Mouse (Mus musculus) limb, embryonic 13.5 days (tissue): ENCODE results near the gene Thap11. TPM values are rescaled to one million over a fixed set of nuclear protein-coding genes. Genes with fewer than 3 reads are reported as not detected.
A peak's percentile ranks its signal among the peaks of the same experiment; 100 is the strongest.

Source experiments
- ATAC-seq: fragments of 200-750 bp; cut with Nextera tagmentation; 2 replicates; pipeline ENCODE4 v1.8.0; 2017; ENCODE audit warnings: low read depth, moderate number of reproducible peaks, moderate TSS enrichment; ENCODE audit not compliant: low FRiP score
- H3K27ac ChIP-seq: fragments of 300-500 bp; sonication (generic); 2 replicates; pipeline ENCODE4 v1.5.1; 2015; ENCODE audit warnings: inconsistent platforms, mild to moderate bottlenecking, moderate library complexity
- H3K27me3 ChIP-seq: fragments of 300-500 bp; sonication (generic); 2 replicates; pipeline ENCODE4 v1.6.1; 2015; ENCODE audit warnings: mild to moderate bottlenecking, inconsistent platforms
- H3K36me3 ChIP-seq: fragments of 300-500 bp; sonication (generic); 2 replicates; pipeline ENCODE4 v1.6.1; 2015; ENCODE audit warnings: inconsistent platforms, mild to moderate bottlenecking, moderate library complexity
- H3K4me1 ChIP-seq: fragments of 300-500 bp; sonication (generic); 2 replicates; pipeline ENCODE4 v1.6.1; 2015; ENCODE audit warnings: inconsistent platforms
- H3K4me2 ChIP-seq: fragments of 300-500 bp; sonication (generic); replicated peaks from 2 replicates; pipeline ENCODE4 v1.6.1; 2015; ENCODE audit warnings: inconsistent platforms, mild to moderate bottlenecking, moderate library complexity
- H3K4me3 ChIP-seq: fragments of 300-500 bp; sonication (generic); 2 replicates; pipeline ENCODE4 v1.5.1; 2015; ENCODE audit warnings: moderate library complexity, mild to moderate bottlenecking, inconsistent platforms
- H3K9ac ChIP-seq: fragments of 300-500 bp; sonication (generic); 2 replicates; pipeline ENCODE4 v1.6.1; 2015; ENCODE audit warnings: mild to moderate bottlenecking, inconsistent platforms
- H3K9me3 ChIP-seq: fragments of 300-500 bp; sonication (generic); 2 replicates; pipeline ENCODE4 v1.6.1; 2016; ENCODE audit warnings: inconsistent platforms
- WGBS: fragments of 180-500 bp; shearing (Covaris S2); methylation state at CpG from one replicate; pipeline ENCODE4 v1.1.7; 2015; 5-methylcytosine and 5-hydroxymethylcytosine counted together
- polyA plus RNA-seq: library from polyadenylated mRNA; unstranded; fragments of >200 nt; fragmentation: Nextera tagmentation; extraction: Ambion mirVana; gene quantifications from 2 replicates; pipeline ENCODE4 v1.2.1, GENCODE M21; 2015

The Thap11 gene
- polyA plus RNA-seq, result 79.0 and 83.0 TPM in 2 replicates

GRCm38 (mm10) chr8:105854715-105855216 is at the start of gene Thap11:
Gene Thap11 (plus strand): TSS chr8:105855132.
- peak within 1 kb of the TSS; percentile 88 for H3K9ac ChIP-seq
- ATAC-seq, result peak; percentile 92
- H3K4me2 ChIP-seq, result peak within 1 kb of the TSS; percentile 97
- peaks cover 12% of the 10 kb centered on the region for H3K36me3 ChIP-seq
- no peaks in the 10 kb centered on the region for H3K9me3 ChIP-seq
- H3K4me3 ChIP-seq, result peak within 1 kb of the TSS; percentile 84
- peak within 1 kb of the TSS; percentile 89 for H3K27ac ChIP-seq
- peaks cover 51% of the 10 kb centered on the region for H3K4me1 ChIP-seq
- no peaks in the 10 kb centered on the region for H3K27me3 ChIP-seq
- WGBS, result under 1% methylated on average over 43 of the region's 43 CpGs

GRCm38 (mm10) chr8:105805346-105805745 is 49.6 kb upstream of the Thap11 start:
- ATAC-seq, result no peak
- Histone ChIP-seq H3K27ac (no peak overlapping the region), H3K27me3 (no peaks in the 10 kb centered on the region), H3K9me3 (no peaks in the 10 kb centered on the region), H3K36me3 (peaks cover 22% of the 10 kb centered on the region), H3K9ac (no peak overlapping the region), H3K4me3 (no peak overlapping the region), H3K4me1 (no peaks in the 10 kb centered on the region), H3K4me2 (no peak overlapping the region)
- 83% methylated on average over 3 of the region's 3 CpGs for WGBS

GRCm38 (mm10) chr8:105805964-105806363 is 49.0 kb upstream of the Thap11 start:
- Histone ChIP-seq H3K4me3 (no peak overlapping the region), H3K4me1 (no peaks in the 10 kb centered on the region)
- WGBS, result 75% methylated on average over 1 of the region's 1 CpGs

GRCm38 (mm10) chr8:105807766-105808165 is 47.2 kb upstream of the Thap11 start:
- H3K27me3 ChIP-seq, result no peaks in the 10 kb centered on the region
- H3K27ac ChIP-seq, result no peak overlapping the region
- WGBS, result 86% methylated on average over 5 of the region's 5 CpGs
- no peak for ATAC-seq
- H3K36me3 ChIP-seq, result peaks cover 35% of the 10 kb centered on the region
- H3K9me3 ChIP-seq, result no peaks in the 10 kb centered on the region
- H3K4me1 ChIP-seq, result no peaks in the 10 kb centered on the region
- H3K4me3 ChIP-seq, result no peak overlapping the region
- H3K4me2 ChIP-seq, result no peak overlapping the region
- H3K9ac ChIP-seq, result no peak overlapping the region

More at GRCm38 (mm10) chr8:105805964-105806363, 49.0 kb upstream of the Thap11 start:
- H3K9ac ChIP-seq, result no peak overlapping the region
- H3K36me3 ChIP-seq, result peaks cover 22% of the 10 kb centered on the region
- no peaks in the 10 kb centered on the region for H3K27me3 ChIP-seq
- ATAC-seq, result no peak
- H3K4me2 ChIP-seq, result no peak overlapping the region
- no peaks in the 10 kb centered on the region for H3K9me3 ChIP-seq
- no peak overlapping the region for H3K27ac ChIP-seq

- H3K27ac ChIP-seq, result no peak overlapping the region
- no peak for ATAC-seq
- 93% methylated on average over 2 of the region's 2 CpGs for WGBS
- no peaks in the 10 kb centered on the region for H3K4me1 ChIP-seq
- H3K36me3 ChIP-seq, result peaks cover 41% of the 10 kb centered on the region
- no peaks in the 10 kb centered on the region for H3K27me3 ChIP-seq
- H3K4me3 ChIP-seq, result no peak overlapping the region
- H3K4me2 ChIP-seq, result no peak overlapping the region
- no peaks in the 10 kb centered on the region for H3K9me3 ChIP-seq
- H3K9ac ChIP-seq, result no peak overlapping the region
These were observed 46.5 kb upstream of the Thap11 start for GRCm38 (mm10) chr8:105808480-105808879.

GRCm38 (mm10) chr8:105810245-105810786 is 44.6 kb upstream of the Thap11 start:
- Histone ChIP-seq H3K9me3 (no peaks in the 10 kb centered on the region), H3K36me3 (peaks cover 28% of the 10 kb centered on the region)
- WGBS, result 87% methylated on average over 6 of the region's 6 CpGs

GRCm38 (mm10) chr8:105811061-105811460 is 43.9 kb upstream of the Thap11 start:
- no peaks in the 10 kb centered on the region for H3K9me3 ChIP-seq
- no peak overlapping the region for H3K9ac ChIP-seq
- H3K27ac ChIP-seq, result no peak overlapping the region
- peaks cover 28% of the 10 kb centered on the region for H3K36me3 ChIP-seq
- H3K4me2 ChIP-seq, result no peak overlapping the region
- WGBS, result 92% methylated on average over 10 of the region's 10 CpGs
- H3K27me3 ChIP-seq, result no peaks in the 10 kb centered on the region
- no peak for ATAC-seq
- H3K4me1 ChIP-seq, result no peaks in the 10 kb centered on the region
- no peak overlapping the region for H3K4me3 ChIP-seq

More at GRCm38 (mm10) chr8:105810245-105810786, 44.6 kb upstream of the Thap11 start:
- Histone ChIP-seq H3K4me1 (no peaks in the 10 kb centered on the region), H3K4me3 (no peak overlapping the region), H3K27me3 (no peaks in the 10 kb centered on the region), H3K4me2 (no peak overlapping the region), H3K27ac (no peak overlapping the region), H3K9ac (no peak overlapping the region)
- no peak for ATAC-seq

- H3K4me3 ChIP-seq, result no peak overlapping the region
- no peak overlapping the region for H3K27ac ChIP-seq
- peaks cover 28% of the 10 kb centered on the region for H3K36me3 ChIP-seq
- H3K4me1 ChIP-seq, result no peaks in the 10 kb centered on the region
- H3K27me3 ChIP-seq, result no peaks in the 10 kb centered on the region
- no peaks in the 10 kb centered on the region for H3K9me3 ChIP-seq
- 82% methylated on average over 3 of the region's 3 CpGs for WGBS
- ATAC-seq, result no peak
- H3K9ac ChIP-seq, result no peak overlapping the region
- H3K4me2 ChIP-seq, result no peak overlapping the region
These were observed 43.4 kb upstream of the Thap11 start for GRCm38 (mm10) chr8:105811543-105811942.

- Histone ChIP-seq H3K27ac (no peak overlapping the region), H3K27me3 (no peaks in the 10 kb centered on the region), H3K4me1 (no peaks in the 10 kb centered on the region), H3K4me3 (no peak overlapping the region), H3K36me3 (peaks cover 30% of the 10 kb centered on the region), H3K9ac (no peak overlapping the region), H3K4me2 (no peak overlapping the region), H3K9me3 (no peaks in the 10 kb centered on the region)
- ATAC-seq, result no peak
- WGBS, result 88% methylated on average over 5 of the region's 5 CpGs
These were observed 42.4 kb upstream of the Thap11 start for GRCm38 (mm10) chr8:105812511-105812910.

- no peak for ATAC-seq
- Histone ChIP-seq H3K27me3 (no peaks in the 10 kb centered on the region), H3K36me3 (peaks cover 37% of the 10 kb centered on the region), H3K4me2 (no peak overlapping the region), H3K9me3 (no peaks in the 10 kb centered on the region), H3K4me1 (no peaks in the 10 kb centered on the region), H3K9ac (no peak overlapping the region), H3K4me3 (no peak overlapping the region), H3K27ac (no peak overlapping the region)
- WGBS, result 96% methylated on average over 6 of the region's 6 CpGs
These were observed 41.7 kb upstream of the Thap11 start for GRCm38 (mm10) chr8:105813241-105813640.

GRCm38 (mm10) chr8:105819659-105820058 is 35.3 kb upstream of the Thap11 start:
- Histone ChIP-seq H3K27me3 (no peaks in the 10 kb centered on the region), H3K4me1 (no peaks in the 10 kb centered on the region), H3K9me3 (no peaks in the 10 kb centered on the region), H3K27ac (no peak overlapping the region), H3K4me2 (no peak overlapping the region), H3K36me3 (peaks cover 64% of the 10 kb centered on the region), H3K9ac (no peak overlapping the region), H3K4me3 (no peak overlapping the region)
- 93% methylated on average over 3 of the region's 3 CpGs for WGBS
- no peak for ATAC-seq

- WGBS, result 95% methylated on average over 1 of the region's 1 CpGs
- H3K4me1 ChIP-seq, result peaks cover 7% of the 10 kb centered on the region
- no peak overlapping the region for H3K4me3 ChIP-seq
- H3K36me3 ChIP-seq, result peaks cover 71% of the 10 kb centered on the region
- ATAC-seq, result peak; percentile 59
- no peak overlapping the region for H3K27ac ChIP-seq
- H3K9me3 ChIP-seq, result no peaks in the 10 kb centered on the region
- H3K9ac ChIP-seq, result no peak overlapping the region
- no peaks in the 10 kb centered on the region for H3K27me3 ChIP-seq
- H3K4me2 ChIP-seq, result no peak overlapping the region
These were observed 34.0 kb upstream of the Thap11 start for GRCm38 (mm10) chr8:105820925-105821324.

GRCm38 (mm10) chr8:105825506-105825905 is 29.4 kb upstream of the Thap11 start:
- no peak for ATAC-seq
- H3K9me3 ChIP-seq, result no peaks in the 10 kb centered on the region
- peak overlapping the region; percentile 96 for H3K4me3 ChIP-seq
- H3K9ac ChIP-seq, result peak overlapping the region; percentile 95
- WGBS, result 66% methylated on average over 4 of the region's 4 CpGs
- no peaks in the 10 kb centered on the region for H3K27me3 ChIP-seq
- peaks cover 44% of the 10 kb centered on the region for H3K36me3 ChIP-seq
- peak overlapping the region; percentile 96 for H3K4me2 ChIP-seq
- no peak overlapping the region for H3K27ac ChIP-seq
- H3K4me1 ChIP-seq, result peaks cover 16% of the 10 kb centered on the region
